Mouse (Mus musculus): ENCODE measurements around the gene Gm11562. TPM values are rescaled to one million over a fixed set of nuclear protein-coding genes. Genes with fewer than 3 reads are reported as not detected.
"Not testable (repeated sequence)": the region's sequence is repeated elsewhere in the genome, so short reads cannot be mapped to it uniquely, and the experiment has no call there.

Gm11562 gene
- polyA plus RNA-seq, 1 experiment from 2014 or later, result not detected

GRCm38 (mm10) chr11:99609126-99609525 lies 11.1 kb downstream of the Gm11562 start:
- Histone ChIP-seq H3K36me3 (ENCODE audit: control insufficient read depth, insufficient read depth, low read length) (no peaks in the 10 kb centered on the region), H3K27me3 (ENCODE audit: control insufficient read depth, insufficient read depth, low read length) (no peaks in the 10 kb centered on the region), H3K9ac (ENCODE audit: low read depth, low read length) (no peak overlapping the region), H3K4me2 (no peak overlapping the region), H3K4me3 (ENCODE audit: low read depth, low read length) (no peak overlapping the region), H3K4me1 (ENCODE audit: control insufficient read depth, insufficient read depth, low read length) (no peaks in the 10 kb centered on the region), H3K27ac (ENCODE audit: low read depth, low read length) (no peak overlapping the region), H3K9me3 (replicated peaks; ENCODE audit: control insufficient read depth, low read length) (no peaks in the 10 kb centered on the region)
- ATAC-seq (replicated peaks; ENCODE audit: insufficient number of reproducible peaks, low FRiP score, low TSS enrichment), result no peak
- 52% methylated on average over 1 of the region's 1 CpGs for WGBS (ENCODE audit: insufficient replicate concordance)

- H3K4me2 ChIP-seq, result not testable (repeated sequence)
These were observed 17.0 kb downstream of the Gm11562 start, which contains the start of gene Gm11938 for GRCm38 (mm10) chr11:99603208-99603607. Gm11938 (minus strand) TSS chr11:99603308.

GRCm38 (mm10) chr11:99597742-99598141 lies 22.5 kb downstream of the Gm11562 start, which contains the start of gene Krtap9-3:
Krtap9-3 (minus strand) TSS chr11:99598105.
- H3K27me3 ChIP-seq (ENCODE audit: control insufficient read depth, insufficient read depth, low read length); H3K27ac ChIP-seq (ENCODE audit: low read depth, low read length); H3K4me2 ChIP-seq; H3K9me3 ChIP-seq (replicated peaks; ENCODE audit: control insufficient read depth, low read length); H3K4me3 ChIP-seq (ENCODE audit: low read depth, low read length); ATAC-seq (replicated peaks; ENCODE audit: insufficient number of reproducible peaks, low FRiP score, low TSS enrichment); H3K9ac ChIP-seq (ENCODE audit: low read depth, low read length); H3K4me1 ChIP-seq (ENCODE audit: control insufficient read depth, insufficient read depth, low read length); H3K36me3 ChIP-seq (ENCODE audit: control insufficient read depth, insufficient read depth, low read length): not testable (repeated sequence)
- 73% methylated on average over 6 of the region's 6 CpGs for WGBS (ENCODE audit: insufficient replicate concordance)

More at GRCm38 (mm10) chr11:99603208-99603607, 17.0 kb downstream of the Gm11562 start, which contains the start of gene Gm11938:
- not testable (repeated sequence) for H3K36me3 ChIP-seq (ENCODE audit: control insufficient read depth, insufficient read depth, low read length); ATAC-seq (replicated peaks; ENCODE audit: insufficient number of reproducible peaks, low FRiP score, low TSS enrichment); H3K4me3 ChIP-seq (ENCODE audit: low read depth, low read length); H3K27ac ChIP-seq (ENCODE audit: low read depth, low read length); H3K4me1 ChIP-seq (ENCODE audit: control insufficient read depth, insufficient read depth, low read length); H3K9me3 ChIP-seq (replicated peaks; ENCODE audit: control insufficient read depth, low read length); H3K9ac ChIP-seq (ENCODE audit: low read depth, low read length); H3K27me3 ChIP-seq (ENCODE audit: control insufficient read depth, insufficient read depth, low read length)
- WGBS (ENCODE audit: insufficient replicate concordance), result 70% methylated on average over 1 of the region's 1 CpGs

- H3K9me3 ChIP-seq (replicated peaks; ENCODE audit: control insufficient read depth, low read length), result no peaks in the 10 kb centered on the region
- H3K9ac ChIP-seq (ENCODE audit: low read depth, low read length), result no peak within 1 kb of the TSS
- H3K4me3 ChIP-seq (ENCODE audit: low read depth, low read length), result no peak within 1 kb of the TSS
- no peaks in the 10 kb centered on the region for H3K27me3 ChIP-seq (ENCODE audit: control insufficient read depth, insufficient read depth, low read length)
- ATAC-seq (replicated peaks; ENCODE audit: insufficient number of reproducible peaks, low FRiP score, low TSS enrichment), result no peak
- H3K4me2 ChIP-seq, result no peak within 1 kb of the TSS
- WGBS (ENCODE audit: insufficient replicate concordance), result 68% methylated on average over 6 of the region's 6 CpGs
- no peaks in the 10 kb centered on the region for H3K36me3 ChIP-seq (ENCODE audit: control insufficient read depth, insufficient read depth, low read length)
- H3K4me1 ChIP-seq (ENCODE audit: control insufficient read depth, insufficient read depth, low read length), result no peaks in the 10 kb centered on the region
- H3K27ac ChIP-seq (ENCODE audit: low read depth, low read length), result no peak within 1 kb of the TSS
These were observed 29.3 kb downstream of the Gm11562 start, which contains the start of gene Krtap1-3 for GRCm38 (mm10) chr11:99590981-99591380. Krtap1-3 (minus strand) TSS chr11:99591339.

- no peak overlapping the region for H3K4me3 ChIP-seq (ENCODE audit: low read depth, low read length)
- H3K4me2 ChIP-seq, result no peak overlapping the region
- no peaks in the 10 kb centered on the region for H3K36me3 ChIP-seq (ENCODE audit: control insufficient read depth, insufficient read depth, low read length)
- no peaks in the 10 kb centered on the region for H3K4me1 ChIP-seq (ENCODE audit: control insufficient read depth, insufficient read depth, low read length)
- no peaks in the 10 kb centered on the region for H3K9me3 ChIP-seq (replicated peaks; ENCODE audit: control insufficient read depth, low read length)
- no peaks in the 10 kb centered on the region for H3K27me3 ChIP-seq (ENCODE audit: control insufficient read depth, insufficient read depth, low read length)
- ATAC-seq (replicated peaks; ENCODE audit: insufficient number of reproducible peaks, low FRiP score, low TSS enrichment), result no peak
- WGBS (ENCODE audit: insufficient replicate concordance), result 86% methylated on average over 7 of the region's 7 CpGs
- no peak overlapping the region for H3K9ac ChIP-seq (ENCODE audit: low read depth, low read length)
- H3K27ac ChIP-seq (ENCODE audit: low read depth, low read length), result no peak overlapping the region
These were observed 35.1 kb downstream of the Gm11562 start for GRCm38 (mm10) chr11:99585096-99585495.

- WGBS (ENCODE audit: insufficient replicate concordance), result 73% methylated on average over 5 of the region's 5 CpGs
- ATAC-seq (replicated peaks; ENCODE audit: insufficient number of reproducible peaks, low FRiP score, low TSS enrichment), result no peak
These were observed 37.0 kb downstream of the Gm11562 start, which contains the start of gene Krtap1-4 for GRCm38 (mm10) chr11:99583245-99583704. Krtap1-4 (minus strand) TSS chr11:99583654.

GRCm38 (mm10) chr11:99581564-99581963 lies 38.7 kb downstream of the Gm11562 start:
- Histone ChIP-seq H3K4me2 (no peak overlapping the region), H3K36me3 (ENCODE audit: control insufficient read depth, insufficient read depth, low read length) (no peaks in the 10 kb centered on the region), H3K9ac (ENCODE audit: low read depth, low read length) (no peak overlapping the region), H3K4me1 (ENCODE audit: control insufficient read depth, insufficient read depth, low read length) (no peaks in the 10 kb centered on the region), H3K27ac (ENCODE audit: low read depth, low read length) (no peak overlapping the region), H3K9me3 (replicated peaks; ENCODE audit: control insufficient read depth, low read length) (no peaks in the 10 kb centered on the region), H3K27me3 (ENCODE audit: control insufficient read depth, insufficient read depth, low read length) (no peaks in the 10 kb centered on the region), H3K4me3 (ENCODE audit: low read depth, low read length) (no peak overlapping the region)
- no peak for ATAC-seq (replicated peaks; ENCODE audit: insufficient number of reproducible peaks, low FRiP score, low TSS enrichment)
- WGBS (ENCODE audit: insufficient replicate concordance), result 74% methylated on average over 6 of the region's 6 CpGs

More at GRCm38 (mm10) chr11:99583245-99583704, 37.0 kb downstream of the Gm11562 start, which contains the start of gene Krtap1-4:
- Histone ChIP-seq H3K9ac (ENCODE audit: low read depth, low read length) (no peak within 1 kb of the TSS), H3K27me3 (ENCODE audit: control insufficient read depth, insufficient read depth, low read length) (no peaks in the 10 kb centered on the region), H3K36me3 (ENCODE audit: control insufficient read depth, insufficient read depth, low read length) (no peaks in the 10 kb centered on the region), H3K27ac (ENCODE audit: low read depth, low read length) (no peak within 1 kb of the TSS), H3K4me2 (no peak within 1 kb of the TSS), H3K9me3 (replicated peaks; ENCODE audit: control insufficient read depth, low read length) (no peaks in the 10 kb centered on the region), H3K4me1 (ENCODE audit: control insufficient read depth, insufficient read depth, low read length) (no peaks in the 10 kb centered on the region), H3K4me3 (ENCODE audit: low read depth, low read length) (no peak within 1 kb of the TSS)

GRCm38 (mm10) chr11:99581051-99581450 lies 39.2 kb downstream of the Gm11562 start:
- no peak overlapping the region for H3K4me3 ChIP-seq (ENCODE audit: low read depth, low read length)
- no peaks in the 10 kb centered on the region for H3K27me3 ChIP-seq (ENCODE audit: control insufficient read depth, insufficient read depth, low read length)
- H3K36me3 ChIP-seq (ENCODE audit: control insufficient read depth, insufficient read depth, low read length), result no peaks in the 10 kb centered on the region
- WGBS (ENCODE audit: insufficient replicate concordance), result 89% methylated on average over 5 of the region's 5 CpGs
- H3K27ac ChIP-seq (ENCODE audit: low read depth, low read length), result no peak overlapping the region
- no peak overlapping the region for H3K4me2 ChIP-seq
- no peaks in the 10 kb centered on the region for H3K9me3 ChIP-seq (replicated peaks; ENCODE audit: control insufficient read depth, low read length)
- H3K9ac ChIP-seq (ENCODE audit: low read depth, low read length), result no peak overlapping the region
- no peaks in the 10 kb centered on the region for H3K4me1 ChIP-seq (ENCODE audit: control insufficient read depth, insufficient read depth, low read length)
- no peak for ATAC-seq (replicated peaks; ENCODE audit: insufficient number of reproducible peaks, low FRiP score, low TSS enrichment)

- no peak within 1 kb of the TSS for H3K9ac ChIP-seq (ENCODE audit: low read depth, low read length)
- H3K4me2 ChIP-seq, result no peak within 1 kb of the TSS
- WGBS (ENCODE audit: insufficient replicate concordance), result 79% methylated on average over 6 of the region's 6 CpGs
- no peaks in the 10 kb centered on the region for H3K4me1 ChIP-seq (ENCODE audit: control insufficient read depth, insufficient read depth, low read length)
- no peaks in the 10 kb centered on the region for H3K9me3 ChIP-seq (replicated peaks; ENCODE audit: control insufficient read depth, low read length)
- H3K36me3 ChIP-seq (ENCODE audit: control insufficient read depth, insufficient read depth, low read length), result no peaks in the 10 kb centered on the region
- no peak within 1 kb of the TSS for H3K27ac ChIP-seq (ENCODE audit: low read depth, low read length)
- ATAC-seq (replicated peaks; ENCODE audit: insufficient number of reproducible peaks, low FRiP score, low TSS enrichment), result no peak
- no peaks in the 10 kb centered on the region for H3K27me3 ChIP-seq (ENCODE audit: control insufficient read depth, insufficient read depth, low read length)
- H3K4me3 ChIP-seq (ENCODE audit: low read depth, low read length), result no peak within 1 kb of the TSS
These were observed 39.6 kb downstream of the Gm11562 start, which contains the start of gene Krtap1-5 for GRCm38 (mm10) chr11:99580636-99581035. Krtap1-5 (minus strand) TSS chr11:99581016.
